Mouse (Mus musculus): Measurements from ENCODE around the gene Vipr1.

DNA sequence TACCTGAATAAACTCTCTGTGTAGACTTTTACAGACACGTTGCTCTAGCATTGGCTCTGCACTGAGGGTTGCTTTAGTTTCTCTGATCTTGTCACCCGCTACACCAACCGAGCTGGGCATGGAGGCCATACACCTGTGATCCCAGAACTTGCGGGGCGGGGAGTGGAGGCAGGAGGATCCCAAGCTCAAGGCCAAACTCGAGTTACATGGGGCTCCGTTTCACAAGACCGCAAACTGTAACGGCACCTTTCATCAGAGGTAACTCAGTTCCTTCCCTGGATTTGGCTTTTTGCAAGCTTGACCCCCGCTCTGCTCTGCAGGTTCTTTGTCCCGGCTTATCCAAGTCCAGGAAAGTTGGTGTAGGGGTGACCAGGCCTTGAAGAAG is 61.7 kb downstream of the Vipr1 start:
- TF ChIP-seq POLR2A (IDR thresholded peaks at IDR 0.05; ENCODE audit: low read depth, low read length) (no peak), CTCF (conservative IDR thresholded peaks at IDR 0.05; ENCODE audit: insufficient read depth, insufficient read length, low read depth, low read length) (no peak)
